Mouse (Mus musculus): ENCODE measurements around the gene Bik. TPM values are rescaled to one million over a fixed set of nuclear protein-coding genes. Genes with fewer than 3 reads are reported as not detected.
"Not testable (repeated sequence)": the region's sequence is repeated elsewhere in the genome, so short reads cannot be mapped to it uniquely, and the experiment has no call there.

Gene Bik
- 1 to 10 TPM; 2.0 to 3.3 TPM for total RNA-seq (2021)
- long read RNA-seq, experiment 1, partial matches to known transcripts, result 0 of 1 reads
- long read RNA-seq, experiment 1, other reads (novel, unspliced or antisense), result 0 of 1 reads
- long read RNA-seq, experiment 2, result 0 reads

- peak; percentile 52 for DNase-seq
Measured at GRCm38 (mm10) chr15:83526424-83527091, at the start of gene Bik. Bik (plus strand) TSS chr15:83526862.

GRCm38 (mm10) chr15:83478096-83478495, 48.6 kb upstream of the Bik start:
- no peak for DNase-seq

- DNase-seq, result no peak
Measured at GRCm38 (mm10) chr15:83479818-83480217, 46.8 kb upstream of the Bik start.

- DNase-seq, result no peak
Measured at GRCm38 (mm10) chr15:83481236-83481780, 45.4 kb upstream of the Bik start.

- no peak for DNase-seq
Measured at GRCm38 (mm10) chr15:83482645-83483224, 43.9 kb upstream of the Bik start.

- no peak for DNase-seq
Measured at GRCm38 (mm10) chr15:83483482-83483881, 43.2 kb upstream of the Bik start.

- no peak for DNase-seq
Measured at GRCm38 (mm10) chr15:83484311-83484710, 42.4 kb upstream of the Bik start.

- DNase-seq, result no peak
Measured at GRCm38 (mm10) chr15:83487477-83488115, 39.1 kb upstream of the Bik start.

- DNase-seq, result no peak
Measured at GRCm38 (mm10) chr15:83489471-83489870, 37.2 kb upstream of the Bik start.

GRCm38 (mm10) chr15:83491891-83492290, 34.8 kb upstream of the Bik start:
- DNase-seq, result no peak

- no peak for DNase-seq
Measured at GRCm38 (mm10) chr15:83493856-83494571, 32.6 kb upstream of the Bik start.

- no peak for DNase-seq
Measured at GRCm38 (mm10) chr15:83494572-83494920, 32.1 kb upstream of the Bik start.

GRCm38 (mm10) chr15:83495195-83495594, 31.5 kb upstream of the Bik start:
- DNase-seq, result no peak

- no peak for DNase-seq
Measured at GRCm38 (mm10) chr15:83495787-83496367, 30.8 kb upstream of the Bik start.

- DNase-seq, result no peak
Measured at GRCm38 (mm10) chr15:83497299-83497698, 29.4 kb upstream of the Bik start.

GRCm38 (mm10) chr15:83499211-83499755, 27.4 kb upstream of the Bik start:
- DNase-seq, result no peak

GRCm38 (mm10) chr15:83500352-83500751, 26.3 kb upstream of the Bik start:
- no peak for DNase-seq

- not testable (repeated sequence) for DNase-seq
Measured at GRCm38 (mm10) chr15:83501483-83501882, 25.2 kb upstream of the Bik start.

GRCm38 (mm10) chr15:83509950-83510804, 16.5 kb upstream of the Bik start:
- no peak for DNase-seq

GRCm38 (mm10) chr15:83510805-83511405, 15.8 kb upstream of the Bik start, which contains the start of gene Ttll1:
Ttll1 (minus strand) TSS chr15:83510893.
- DNase-seq, result peak; percentile 94
